Mouse (Mus musculus) CH12.LX (cell line): ENCODE results near the gene Imp3. TPM values are rescaled to one million over a fixed set of nuclear protein-coding genes. Genes with fewer than 3 reads are reported as not detected.

Experiments used
- DNase-seq: peaks from one replicate; pipeline ENCODE4 v3.0.0-alpha.2; 2013; ENCODE audit errors: extremely low read depth
- H3K27ac ChIP-seq: 2 replicates; pipeline ENCODE4 v1.5.1; 2012; ENCODE audit warnings: low read depth, mild to moderate bottlenecking, control low read depth, moderate library complexity; ENCODE audit not compliant: insufficient read depth
- H3K27me3 ChIP-seq: replicated peaks from 2 replicates; pipeline ENCODE3; 2012; ENCODE audit warnings: inconsistent platforms
- H3K36me3 ChIP-seq, 2 experiments: replicated peaks in 1 of 2; 2 replicates each; pipeline versions ENCODE3 to v1.6.1; 2012; ENCODE audit warnings: inconsistent platforms in 1 of 2, low read length in 1 of 2, mild to moderate bottlenecking in 1 of 2, mixed read lengths in 1 of 2, moderate library complexity in 1 of 2; ENCODE audit not compliant: control insufficient read depth in 1 of 2, insufficient read depth in 1 of 2
- H3K4me1 ChIP-seq, 2 experiments: 2 replicates each; pipeline ENCODE4 v1.6.1; 2012; ENCODE audit warnings: inconsistent platforms in 1 of 2, moderate library complexity in 1 of 2; ENCODE audit not compliant: insufficient read depth in 2 of 2, control insufficient read depth in 1 of 2
- H3K4me2 ChIP-seq: 2 replicates; pipeline ENCODE4 v1.6.1; 2012; ENCODE audit warnings: low read depth, mild to moderate bottlenecking, control low read depth; ENCODE audit not compliant: poor library complexity, insufficient read depth, severe bottlenecking
- H3K4me3 ChIP-seq, 3 experiments: fragments of 150-350 bp in 1 of 3; sonication (generic) in 1 of 3; replicated peaks in 1 of 3; 2 replicates each; pipeline versions ENCODE3 to v1.5.1; 2011 to 2012; ENCODE audit warnings: low read depth in 2 of 3, low read length in 2 of 3, mild to moderate bottlenecking in 2 of 3, moderate library complexity in 2 of 3, control low read depth in 1 of 3, improper control_type of control experiment in 1 of 3, inconsistent platforms in 1 of 3, mixed read lengths in 1 of 3; ENCODE audit not compliant: poor library complexity in 1 of 3
- H3K79me2 ChIP-seq: replicated peaks from 2 replicates; pipeline ENCODE4 v1.6.1; 2012; ENCODE audit warnings: mild to moderate bottlenecking, moderate library complexity; ENCODE audit not compliant: control insufficient read depth, poor library complexity, insufficient read depth, severe bottlenecking; ENCODE audit errors: extremely low read depth
- H3K9ac ChIP-seq: 2 replicates; pipeline ENCODE4 v1.6.1; 2012; ENCODE audit warnings: low read depth, mild to moderate bottlenecking, control low read depth, moderate library complexity; ENCODE audit not compliant: insufficient read depth
- H3K9me3 ChIP-seq: replicated peaks from 2 replicates; pipeline ENCODE3; 2012; ENCODE audit warnings: low read length, inconsistent platforms, mixed read lengths
- BHLHE40 ChIP-seq: IDR thresholded peaks from 2 replicates; pipeline ENCODE4 v1.6.1; 2011; ENCODE audit warnings: mild to moderate bottlenecking, low read depth, low read length, improper control_type of control experiment
- ETS1 ChIP-seq: conservative IDR thresholded peaks from 2 replicates; pipeline ENCODE4 v1.6.1; 2012; ENCODE audit warnings: low read depth, mild to moderate bottlenecking, inconsistent platforms, low read length, improper control_type of control experiment, moderate library complexity
- HCFC1 ChIP-seq: IDR thresholded peaks from 2 replicates; pipeline ENCODE4 v1.6.1; 2012; ENCODE audit warnings: low read depth, mild to moderate bottlenecking, inconsistent platforms, low read length, improper control_type of control experiment
- JUND ChIP-seq: conservative IDR thresholded peaks from 2 replicates; pipeline ENCODE4 v1.6.1; 2011; ENCODE audit warnings: low read depth, low read length, improper control_type of control experiment
- MAFK ChIP-seq: IDR thresholded peaks from 2 replicates; pipeline ENCODE4 v1.6.1; 2011; ENCODE audit warnings: low read length, improper control_type of control experiment; ENCODE audit not compliant: insufficient replicate concordance
- MAX ChIP-seq: IDR thresholded peaks from 2 replicates; pipeline ENCODE4 v1.6.1; 2011; ENCODE audit warnings: low read length, improper control_type of control experiment
- MAZ ChIP-seq: IDR thresholded peaks from 2 replicates; pipeline ENCODE4 v1.6.1; 2012; ENCODE audit warnings: low read depth, mild to moderate bottlenecking, inconsistent platforms, low read length, improper control_type of control experiment, moderate library complexity
- MXI1 ChIP-seq: IDR thresholded peaks from 2 replicates; pipeline ENCODE4 v1.6.1; 2011; ENCODE audit warnings: mild to moderate bottlenecking, low read depth, low read length, improper control_type of control experiment
- MYC ChIP-seq: IDR thresholded peaks from 2 replicates; pipeline ENCODE4 v1.6.1; 2011; ENCODE audit warnings: low read depth, mild to moderate bottlenecking, improper control_type of control experiment, low read length
- POLR2AphosphoS2 ChIP-seq: IDR thresholded peaks from 2 replicates; pipeline ENCODE4 v1.6.1; 2011; ENCODE audit warnings: low read depth, low read length, improper control_type of control experiment
- TBP ChIP-seq: conservative IDR thresholded peaks from 2 replicates; pipeline ENCODE4 v1.6.1; 2011; ENCODE audit warnings: low read depth, low read length, improper control_type of control experiment
- TCF12 ChIP-seq: IDR thresholded peaks from 2 replicates; pipeline ENCODE4 v1.6.1; 2014; ENCODE audit warnings: low read depth, mild to moderate bottlenecking, inconsistent platforms, low read length, improper control_type of control experiment
- dilution Hi-C: fragments of 300-500 bp; cut with MboI; formaldehyde crosslinking; loops from 2 replicates; pipeline ENCODE4 v1.14.3; 2020; ENCODE audit warnings: low sequenced_read_pairs; ENCODE audit not compliant: extremely low pct_unique_long_range_greater_than_20kb, extremely low pct_ligation_motif_present
- in situ Hi-C: fragments of 300-500 bp; cut with MboI; formaldehyde crosslinking; loops from 3 replicates; pipeline ENCODE4 v1.14.3; 2019; ENCODE audit warnings: low sequenced_read_pairs, low pct_ligation_motif_present, low pct_unique_long_range_greater_than_20kb, mixed read lengths
- polyA plus RNA-seq: library from polyadenylated mRNA; unstranded; fragments of >175 nt; gene quantifications from 2 replicates; pipeline ENCODE4 v1.2.1, GENCODE M21; 2012; ENCODE audit warnings: low read depth; ENCODE audit not compliant: insufficient read length
- total RNA-seq, 2 experiments: library from RNA; depleted of rRNA; stranded (reverse); fragments of 300-350 nt in 1 of 2; fragments of >200 nt in 1 of 2; gene quantifications; 2 replicates each; pipeline ENCODE4 v1.2.3; 2012 to 2014

Imp3 gene
- total and polyA plus RNA-seq, 3 experiments: 134 to 197 (median 165) TPM

DNA sequence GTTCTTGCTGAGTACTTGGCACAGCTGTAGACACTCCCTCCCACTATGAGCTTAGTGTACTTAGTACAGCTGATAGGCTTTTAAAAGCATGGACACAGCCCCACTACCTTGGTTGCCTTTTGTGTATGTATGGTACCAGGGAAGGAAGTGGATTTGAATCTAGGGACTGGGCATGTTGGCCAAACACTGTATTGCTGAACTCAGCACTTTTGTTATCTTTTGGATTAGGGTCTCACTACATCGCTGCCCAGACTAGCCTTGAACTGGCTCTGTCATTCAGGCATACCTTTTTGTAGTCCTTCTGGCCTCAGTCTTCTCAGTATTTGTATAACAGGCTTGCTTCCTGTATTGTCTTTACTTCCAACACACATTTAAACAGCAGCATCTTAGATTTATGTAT lies 6.7 kb upstream of the Imp3 start:
- DNase-seq: no peak
- Histone ChIP-seq H3K36me3 (peaks cover 0 to 10% of the 10 kb centered on the region in 2 experiments), H3K27me3 (peaks cover 28% of the 10 kb centered on the region), H3K9ac (no peak overlapping the region), H3K4me2 (no peak overlapping the region), H3K79me2 (no peaks in the 10 kb centered on the region), H3K4me1 (peaks cover 5 to 17% of the 10 kb centered on the region in 2 experiments; a peak in 2 of 4 replicates), H3K4me3 (no peak overlapping the region), H3K9me3 (peaks cover 2% of the 10 kb centered on the region), H3K27ac (no peak overlapping the region)
- no peak for TF ChIP-seq POLR2AphosphoS2
- no peak for TF ChIP-seq MAX
- TF ChIP-seq TBP: no peak
- TF ChIP-seq MAFK: peak; percentile 80
- TF ChIP-seq MXI1: no peak
- dilution Hi-C loops: no loop called here
- in situ Hi-C loops: no loop called here

DNA sequence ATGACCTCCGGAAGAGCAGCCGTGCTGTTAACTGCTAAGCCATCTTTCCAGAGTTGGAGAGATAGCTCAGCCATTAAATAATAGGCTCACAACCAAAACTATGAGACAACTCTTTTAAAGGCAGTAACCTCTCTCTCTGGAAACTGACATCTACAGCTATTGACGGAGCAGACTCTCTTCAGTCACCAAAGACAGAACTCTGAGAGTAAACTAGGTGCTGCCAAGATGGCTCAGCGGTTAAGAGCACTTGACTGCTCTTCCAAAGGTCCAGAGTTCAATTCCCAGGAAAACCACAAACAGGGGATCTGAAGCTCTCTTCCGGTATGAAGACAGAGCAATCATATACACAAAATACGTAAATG lies 433 bp upstream of the Imp3 start:
- peak overlapping the region; percentile 67 for H3K4me2 ChIP-seq
- peaks cover 0 to 24% of the 10 kb centered on the region in 2 experiments for H3K36me3 ChIP-seq
- in situ Hi-C loops: loop anchor here (5.0 kb wide), 2 partner anchors 35 to 205 kb away; no protein-coding TSS in a partner anchor
- peaks cover 3% of the 10 kb centered on the region for H3K27me3 ChIP-seq
- TF ChIP-seq MAZ: no peak
- TF ChIP-seq TBP: peak; percentile 91; the same call in 1 of the 2 replicates
- peak overlapping the region; percentile 81 for H3K9ac ChIP-seq
- H3K4me1 ChIP-seq: peaks cover 5 to 23% of the 10 kb centered on the region in 2 experiments
- no peak overlapping the region for H3K27ac ChIP-seq
- no peak for DNase-seq
- H3K79me2 ChIP-seq: peaks cover 28% of the 10 kb centered on the region
- H3K4me3 ChIP-seq: peak overlapping the region; percentile 61 to 99 (median 74)
- peaks cover 5% of the 10 kb centered on the region for H3K9me3 ChIP-seq
- dilution Hi-C loops: no loop called here

DNA sequence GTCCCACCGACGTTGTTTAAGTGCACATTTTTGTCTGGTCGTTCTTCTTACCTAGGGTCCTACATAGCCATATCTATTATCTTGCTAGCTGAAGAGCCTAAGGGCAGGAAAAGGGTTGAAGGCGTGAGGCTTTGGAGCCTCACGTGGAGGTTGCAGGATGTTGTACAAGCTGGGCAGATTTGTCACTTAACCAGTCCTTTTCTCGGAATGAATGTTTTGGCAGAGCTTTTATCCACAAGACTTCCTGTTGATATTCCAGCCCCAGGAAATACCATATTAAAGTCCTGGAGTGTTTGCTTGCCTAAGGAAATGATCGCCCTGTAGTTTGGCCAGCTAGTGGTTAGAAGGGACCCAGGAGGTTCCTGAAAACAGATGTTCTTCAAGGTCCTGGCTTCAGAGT lies 1.1 kb downstream of the Imp3 start:
- Histone ChIP-seq H3K4me2 (peak overlapping the region; percentile 84), H3K79me2 (peaks cover 28% of the 10 kb centered on the region), H3K27me3 (no peaks in the 10 kb centered on the region), H3K9me3 (peaks cover 5% of the 10 kb centered on the region), H3K27ac (no peak overlapping the region), H3K4me1 (peaks cover 5 to 23% of the 10 kb centered on the region in 2 experiments), H3K36me3 (peaks cover 0 to 32% of the 10 kb centered on the region in 2 experiments), H3K4me3 (peak overlapping the region; percentile 74 to 99 (median 99)), H3K9ac (peak overlapping the region; percentile 95)
- in situ Hi-C loops (loop anchor here (5.0 kb wide), 2 partner anchors 36 to 204 kb away; no protein-coding TSS in a partner anchor), dilution Hi-C loops (no loop called here)
- no peak for DNase-seq
- TF ChIP-seq BHLHE40: peak; percentile 66; the same call in 1 of the 2 replicates
- no peak for TF ChIP-seq ETS1
- peak; percentile 10; the same call in 1 of the 2 replicates for TF ChIP-seq MYC
- TF ChIP-seq HCFC1: no peak
- no peak for TF ChIP-seq MXI1
- no peak for TF ChIP-seq TCF12
- TF ChIP-seq JUND: no peak
